ENCODE assay signal across 8 mouse cellular contexts in genomic region chr17:34899890-34900243, GRCm38 (mm10). TPM values are rescaled to one million over a fixed set of nuclear protein-coding genes. Genes with fewer than 3 reads are reported as not detected.
DNase-seq lines count a peak whose midpoint lies in the region; ATAC-seq and TF ChIP-seq lines count a peak whose summit lies in the region.

No protein-coding gene starts in this region.

- TF ChIP-seq POLR2A in embryonic fibroblast, embryonic 13.5 days (IDR thresholded peaks at IDR 0.05; ENCODE audit: low read depth, low read length) = peak; percentile 5; the same call in 1 of the 2 replicates

- H3K9me3 ChIP-seq in megakaryocyte, embryonic 14.5 days = no peaks in the 10 kb centered on the region
- H3K9me3 ChIP-seq in intestine, postnatal 0 days (ENCODE audit: control insufficient read depth) = no peaks in the 10 kb centered on the region

- TF ChIP-seq CTCF in embryonic fibroblast, embryonic 13.5 days (IDR thresholded peaks at IDR 0.05; ENCODE audit: borderline replicate concordance, insufficient read depth, low read length) = no peak
- TF ChIP-seq CTCF in intestine, postnatal 0 days (IDR thresholded peaks at IDR 0.05; ENCODE audit: low read depth) = no peak

- H3K9ac ChIP-seq in intestine, postnatal 0 days (ENCODE audit: low read depth, low read length) = peak overlapping the region; percentile 93

- peaks cover 70% of the 10 kb centered on the region for H3K4me1 ChIP-seq in megakaryocyte, embryonic 14.5 days
- H3K4me1 ChIP-seq in embryonic fibroblast, embryonic 13.5 days (ENCODE audit: control insufficient read depth, insufficient read depth, low read length) = no peaks in the 10 kb centered on the region
- H3K4me1 ChIP-seq in intestine, postnatal 0 days (replicated peaks; ENCODE audit: control insufficient read depth, insufficient read depth, low read length) = no peaks in the 10 kb centered on the region

- DNase-seq in mesoderm, embryonic 11.5 days (ENCODE audit: low read depth, low spot score) = peak; percentile 37
- DNase-seq in adrenal gland, adult 2 months = no peak
- no peak for DNase-seq in gastrocnemius, postnatal 25 days

- 0% methylated on average over 5 of the region's 5 CpGs for WGBS in intestine, postnatal 0 days

- no peak for ATAC-seq in megakaryocyte, adult 5-6 weeks (ENCODE audit: poor library complexity, severe bottlenecking)
- ATAC-seq in intestine, postnatal 0 days = no peak
- ATAC-seq in granulocyte monocyte progenitor cell, adult 5-6 weeks (replicated peaks; ENCODE audit: poor library complexity, severe bottlenecking) = no peak

- H3K36me3 ChIP-seq in megakaryocyte, embryonic 14.5 days (replicated peaks; ENCODE audit: low read length) = peaks cover 44% of the 10 kb centered on the region
- H3K36me3 ChIP-seq in intestine, postnatal 0 days (ENCODE audit: control insufficient read depth, insufficient read depth) = peaks cover 26% of the 10 kb centered on the region

- peak overlapping the region; percentile 84 for H3K4me2 ChIP-seq in intestine, postnatal 0 days (replicated peaks; ENCODE audit: low read depth)

- no peaks in the 10 kb centered on the region for H3K27me3 ChIP-seq in megakaryocyte, embryonic 14.5 days (replicated peaks)
- H3K27me3 ChIP-seq in intestine, postnatal 0 days (replicated peaks; ENCODE audit: control insufficient read depth, insufficient read depth, low read length) = no peaks in the 10 kb centered on the region

- H3K27ac ChIP-seq in embryonic fibroblast, embryonic 13.5 days (ENCODE audit: insufficient read depth, low read length) = peak overlapping the region; percentile 82
- H3K27ac ChIP-seq in intestine, postnatal 0 days (ENCODE audit: low read depth, low read length) = peak overlapping the region; percentile 95

- peak overlapping the region; percentile 99 for H3K4me3 ChIP-seq in megakaryocyte, embryonic 14.5 days (replicated peaks)
- peak overlapping the region; percentile 79 for H3K4me3 ChIP-seq in embryonic fibroblast, embryonic 13.5 days (ENCODE audit: insufficient read depth, low read length)
- peak overlapping the region; percentile 95 for H3K4me3 ChIP-seq in intestine, postnatal 0 days (ENCODE audit: low read depth, low read length)

RNA-seq across cellular contexts. Expression of gene Ehmt2, which starts 1.6 kb away (rescaled TPM):
- 356 and 543 TPM in 2 replicates for polyA plus RNA-seq in megakaryocyte, embryonic 14.5 days (2012; ENCODE audit: insufficient read depth, low replicate concordance)
- 66.5 and 68.9 TPM in 2 replicates for total RNA-seq in megakaryocyte, adult 5-6 weeks (2015)
- 75.4 and 75.7 TPM in 2 replicates for total RNA-seq in megakaryocyte, adult 5-6 weeks (2017)
- polyA plus RNA-seq in embryonic fibroblast, embryonic 13.5 days (2011; ENCODE audit: insufficient read length, low read depth, missing spikeins) = 84.7 and 94.2 TPM in 2 replicates
- polyA plus RNA-seq in intestine, postnatal 0 days (2015; fragmentation: Nextera tagmentation; extraction: Ambion mirVana) = 35.8 and 40.3 TPM in 2 replicates
- 100 to 1,000 TPM; 115 to 131 TPM for total RNA-seq in adrenal gland, adult 2 months (2021)
- polyA plus RNA-seq in adrenal gland, adult 2 months (2012; rRNA removed) = 387 and 452 TPM in 2 replicates
- 10 to 100 TPM; 25.5 to 26.4 TPM for total RNA-seq in gastrocnemius, postnatal 25 days (2021)
- 78.2 and 87.0 TPM in 2 replicates for total RNA-seq in granulocyte monocyte progenitor cell, adult 5-6 weeks (2014; fragmentation: Nextera tagmentation)
- 90.9 and 120 TPM in 2 replicates for total RNA-seq in granulocyte monocyte progenitor cell, adult 5-6 weeks (2017)

RNA-seq across cellular contexts. Expression of gene C2, which starts 1.8 kb away (rescaled TPM):
- polyA plus RNA-seq in megakaryocyte, embryonic 14.5 days (2012; ENCODE audit: insufficient read depth, low replicate concordance) = 3.0 and 6.0 TPM in 2 replicates
- 1.0 and 1.3 TPM in 2 replicates for total RNA-seq in megakaryocyte, adult 5-6 weeks (2015)
- total RNA-seq in megakaryocyte, adult 5-6 weeks (2017) = 0.22 TPM in 1 of 2 replicates, not detected in the other
- polyA plus RNA-seq in embryonic fibroblast, embryonic 13.5 days (2011; ENCODE audit: insufficient read length, low read depth, missing spikeins) = 3.0 and 6.6 TPM in 2 replicates
- polyA plus RNA-seq in intestine, postnatal 0 days (2015; fragmentation: Nextera tagmentation; extraction: Ambion mirVana) = 60.3 and 66.2 TPM in 2 replicates
- total RNA-seq in adrenal gland, adult 2 months (2021) = 100 to 1,000 TPM in 1 of 2 experiments, 10 to 100 TPM in 1; 81.4 to 105 TPM
- polyA plus RNA-seq in adrenal gland, adult 2 months (2012; rRNA removed) = 70.7 and 71.5 TPM in 2 replicates
- total RNA-seq in gastrocnemius, postnatal 25 days (2021) = 1 to 10 TPM; 2.6 to 2.9 TPM
- total RNA-seq in granulocyte monocyte progenitor cell, adult 5-6 weeks (2014; fragmentation: Nextera tagmentation) = 1.5 and 7.7 TPM in 2 replicates
- total RNA-seq in granulocyte monocyte progenitor cell, adult 5-6 weeks (2017) = 0.47 TPM in 1 of 2 replicates, not detected in the other

RNA-seq across cellular contexts. Expression of gene Slc44a4, which starts 14.4 kb away (rescaled TPM):
- not detected in 2 replicates for polyA plus RNA-seq in megakaryocyte, embryonic 14.5 days (2012; ENCODE audit: insufficient read depth, low replicate concordance)
- 0.33 TPM in 1 of 2 replicates, not detected in the other for total RNA-seq in megakaryocyte, adult 5-6 weeks (2015)
- total RNA-seq in megakaryocyte, adult 5-6 weeks (2017) = 0.12 TPM in 1 of 2 replicates, not detected in the other
- not detected in 2 replicates for polyA plus RNA-seq in embryonic fibroblast, embryonic 13.5 days (2011; ENCODE audit: insufficient read length, low read depth, missing spikeins)
- 119 and 128 TPM in 2 replicates for polyA plus RNA-seq in intestine, postnatal 0 days (2015; fragmentation: Nextera tagmentation; extraction: Ambion mirVana)
- 1 to 10 TPM in 1 of 2 experiments, under 1 TPM in 1; 0.92 to 1.9 TPM for total RNA-seq in adrenal gland, adult 2 months (2021)
- polyA plus RNA-seq in adrenal gland, adult 2 months (2012; rRNA removed) = 0.33 and 0.50 TPM in 2 replicates
- total RNA-seq in gastrocnemius, postnatal 25 days (2021) = not detected
- 0.41 TPM in 1 of 2 replicates, not detected in the other for total RNA-seq in granulocyte monocyte progenitor cell, adult 5-6 weeks (2014; fragmentation: Nextera tagmentation)
- total RNA-seq in granulocyte monocyte progenitor cell, adult 5-6 weeks (2017) = 0.78 and 1.8 TPM in 2 replicates

RNA-seq across cellular contexts. Expression of gene Gm20547, which starts 18.0 kb away (rescaled TPM):
- polyA plus RNA-seq in megakaryocyte, embryonic 14.5 days (2012; ENCODE audit: insufficient read depth, low replicate concordance) = not detected in 2 replicates
- total RNA-seq in megakaryocyte, adult 5-6 weeks (2015) = not detected in 2 replicates
- total RNA-seq in megakaryocyte, adult 5-6 weeks (2017) = 0.41 TPM in 1 of 2 replicates, not detected in the other
- 0.58 TPM in 1 of 2 replicates, not detected in the other for polyA plus RNA-seq in embryonic fibroblast, embryonic 13.5 days (2011; ENCODE audit: insufficient read length, low read depth, missing spikeins)
- polyA plus RNA-seq in intestine, postnatal 0 days (2015; fragmentation: Nextera tagmentation; extraction: Ambion mirVana) = not detected in 2 replicates
- total RNA-seq in adrenal gland, adult 2 months (2021) = not detected
- 0.04 TPM in 1 of 2 replicates, not detected in the other for polyA plus RNA-seq in adrenal gland, adult 2 months (2012; rRNA removed)
- not detected for total RNA-seq in gastrocnemius, postnatal 25 days (2021)
- total RNA-seq in granulocyte monocyte progenitor cell, adult 5-6 weeks (2014; fragmentation: Nextera tagmentation) = not detected in 2 replicates
- total RNA-seq in granulocyte monocyte progenitor cell, adult 5-6 weeks (2017) = not detected in 2 replicates

RNA-seq across cellular contexts. Expression of gene Zbtb12, which starts 20.6 kb away (rescaled TPM):
- 6.7 and 15.4 TPM in 2 replicates for polyA plus RNA-seq in megakaryocyte, embryonic 14.5 days (2012; ENCODE audit: insufficient read depth, low replicate concordance)
- 0.78 and 1.1 TPM in 2 replicates for total RNA-seq in megakaryocyte, adult 5-6 weeks (2015)
- 0.98 and 1.0 TPM in 2 replicates for total RNA-seq in megakaryocyte, adult 5-6 weeks (2017)
- 12.3 and 16.2 TPM in 2 replicates for polyA plus RNA-seq in embryonic fibroblast, embryonic 13.5 days (2011; ENCODE audit: insufficient read length, low read depth, missing spikeins)
- polyA plus RNA-seq in intestine, postnatal 0 days (2015; fragmentation: Nextera tagmentation; extraction: Ambion mirVana) = 0.74 and 1.1 TPM in 2 replicates
- total RNA-seq in adrenal gland, adult 2 months (2021) = 10 to 100 TPM; 10.8 to 16.1 TPM
- 18.7 and 21.5 TPM in 2 replicates for polyA plus RNA-seq in adrenal gland, adult 2 months (2012; rRNA removed)
- 1 to 10 TPM; 5.0 to 5.2 TPM for total RNA-seq in gastrocnemius, postnatal 25 days (2021)
- 12.2 and 14.2 TPM in 2 replicates for total RNA-seq in granulocyte monocyte progenitor cell, adult 5-6 weeks (2014; fragmentation: Nextera tagmentation)
- 13.3 and 15.3 TPM in 2 replicates for total RNA-seq in granulocyte monocyte progenitor cell, adult 5-6 weeks (2017)

Comparison
In these comparisons a context has a peak if more than half of its experiments do, and no peak if none do; other contexts are left out.
1. RNA of gene C2, which starts 1.8 kb away (total RNA-seq): 81.4 to 105 TPM in adrenal gland, adult 2 months; 0.47 to 7.7 TPM in granulocyte monocyte progenitor cell, adult 5-6 weeks, 2.6 to 2.9 TPM in gastrocnemius, postnatal 25 days and 0.22 to 1.3 TPM in megakaryocyte, adult 5-6 weeks; every median in the first group is over 4 times any median in the second.
2. Peak in every context shown above with its lines, with median percentiles within 50 percentile points of each other: H3K4me3 ChIP-seq.